Mouse (Mus musculus) intestine, embryonic 15.5 days (tissue): Measurements from ENCODE around the gene Nde1. TPM values are rescaled to one million over a fixed set of nuclear protein-coding genes. Genes with fewer than 3 reads are reported as not detected.

ENCODE experiments used
- microRNA counts: library from miRNA; unstranded; fragments of <30 nt; microRNA quantifications from one replicate; lab custom pipeline; 2016
- polyA plus RNA-seq: library from polyadenylated mRNA; unstranded; fragments of >200 nt; fragmentation: Nextera tagmentation; extraction: Ambion mirVana; gene quantifications from 2 replicates; pipeline ENCODE4 v1.2.1, GENCODE M21; 2015

Gene Nde1
- polyA plus RNA-seq, 1 experiment from 2014 or later = 70.0 TPM

MicroRNAs within 50 kb of the gene (microRNA counts, 519-probe panel; counts per million panel counts)
- microRNA mmu-miR-484 (lab: Ali Mortazavi, UCI) = 2,741 counts per million, percentile 71 among the panel's probes with 10 or more counts

Other genes with a start within 250 kb of the Nde1 start
- gene 2900011O08Rik, start 176.7 kb upstream of the Nde1 start, polyA plus RNA-seq = 2.1 TPM in 2 replicates
- gene Ifitm7, start 176.4 kb upstream of the Nde1 start, polyA plus RNA-seq = not detected in 2 replicates
- gene Marf1, start 76 bp downstream of the Nde1 start, polyA plus RNA-seq = 12.7 and 13.7 TPM in 2 replicates
- 154 and 160 TPM in 2 replicates for gene Myh11, start 128.1 kb downstream of the Nde1 start, polyA plus RNA-seq
- 120 and 127 TPM in 2 replicates for gene Fopnl, start 154.1 kb downstream of the Nde1 start, polyA plus RNA-seq
- gene Abcc1, start 198.3 kb downstream of the Nde1 start, polyA plus RNA-seq = 8.3 and 9.2 TPM in 2 replicates